Mouse (Mus musculus) forebrain, embryonic 14.5 days (tissue): ENCODE data around the gene Wsb1. TPM values are rescaled to one million over a fixed set of nuclear protein-coding genes. Genes with fewer than 3 reads are reported as not detected.

Experiments used
- ATAC-seq: fragments of 200-750 bp; cut with Nextera tagmentation; 2 replicates; pipeline ENCODE4 v1.8.0; 2017; ENCODE audit warnings: mild to moderate bottlenecking, moderate library complexity
- DNase-seq: peaks from one replicate; pipeline ENCODE4 v3.0.0-alpha.2; 2015; ENCODE audit warnings: low spot score
- H3K27ac ChIP-seq: fragments of 300-500 bp; sonication (generic); 2 replicates; pipeline ENCODE4 v1.5.1; 2014; ENCODE audit warnings: low read depth, mild to moderate bottlenecking, control low read depth, low read length, moderate library complexity
- H3K27me3 ChIP-seq: fragments of 300-500 bp; sonication (generic); replicated peaks from 2 replicates; pipeline ENCODE4 v1.6.1; 2014; ENCODE audit warnings: low read length, control low read depth, mixed read lengths; ENCODE audit not compliant: control insufficient read depth, insufficient read depth
- H3K36me3 ChIP-seq: fragments of 300-500 bp; sonication (generic); 2 replicates; pipeline ENCODE4 v1.6.1; 2014; ENCODE audit warnings: low read length, control low read depth; ENCODE audit not compliant: control insufficient read depth, insufficient read depth
- H3K4me1 ChIP-seq: fragments of 300-500 bp; sonication (generic); 2 replicates; pipeline ENCODE4 v1.6.1; 2014; ENCODE audit warnings: antibody characterized with exemption, low read length, control low read depth; ENCODE audit not compliant: control insufficient read depth, insufficient read depth
- H3K4me2 ChIP-seq: fragments of 300-500 bp; sonication (generic); 2 replicates; pipeline ENCODE4 v1.6.1; 2014; ENCODE audit warnings: mild to moderate bottlenecking, control low read depth, low read length
- H3K4me3 ChIP-seq: fragments of 300-500 bp; sonication (generic); 2 replicates; pipeline ENCODE4 v1.5.1; 2014; ENCODE audit warnings: low read depth, low read length, control low read depth
- H3K9ac ChIP-seq: fragments of 300-500 bp; sonication (generic); 2 replicates; pipeline ENCODE4 v1.6.1; 2014; ENCODE audit warnings: mild to moderate bottlenecking, low read length, control low read depth, moderate library complexity
- H3K9me3 ChIP-seq: fragments of 300-500 bp; sonication (generic); replicated peaks from 2 replicates; pipeline ENCODE4 v1.6.1; 2016; ENCODE audit warnings: low read length, control low read depth, mixed read lengths; ENCODE audit not compliant: control insufficient read depth
- WGBS: fragments of 180-500 bp; shearing (Covaris S2); extraction: QIAGEN DNeasy Blood & Tissue Kit; methylation state at CpG from one replicate; pipeline ENCODE4 v1.1.7; 2014; 5-methylcytosine and 5-hydroxymethylcytosine counted together
- polyA plus RNA-seq: library from polyadenylated mRNA; unstranded; fragments of >200 nt; fragmentation: Nextera tagmentation; extraction: Ambion mirVana; gene quantifications from 2 replicates; pipeline ENCODE4 v1.2.1, GENCODE M21; 2014

Wsb1 gene
- polyA plus RNA-seq, 1 experiment from 2014 or later = 498 TPM

DNA sequence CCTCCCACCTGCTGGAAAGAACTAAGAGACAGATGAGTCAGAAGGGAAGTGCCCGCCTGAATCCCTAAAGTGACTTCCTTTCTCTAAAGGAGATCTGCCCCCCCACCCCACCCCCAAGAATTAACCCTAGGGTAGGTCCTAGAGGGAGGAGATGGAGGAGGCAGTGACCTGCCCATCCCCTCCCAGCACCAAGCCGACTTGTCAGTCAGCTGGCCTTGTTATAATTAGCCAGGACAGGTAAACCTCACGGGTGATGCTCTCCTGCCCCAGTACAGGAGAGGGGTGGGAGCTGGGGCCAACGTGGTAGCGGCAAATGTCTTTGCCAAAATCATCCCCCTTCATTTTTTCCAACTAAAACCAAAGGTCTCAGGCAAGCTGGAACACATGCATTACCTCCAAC lies 37.2 kb upstream of the Wsb1 start:
- no peak for DNase-seq
- ATAC-seq = no peak
- no peaks in the 10 kb centered on the region for H3K27me3 ChIP-seq
- H3K9ac ChIP-seq = no peak overlapping the region
- H3K36me3 ChIP-seq = no peaks in the 10 kb centered on the region
- no peaks in the 10 kb centered on the region for H3K9me3 ChIP-seq
- WGBS = 75% methylated on average over 5 of the region's 5 CpGs
- H3K4me3 ChIP-seq = no peak overlapping the region
- H3K4me2 ChIP-seq = no peak overlapping the region
- H3K27ac ChIP-seq = no peak overlapping the region
- no peaks in the 10 kb centered on the region for H3K4me1 ChIP-seq

- no peaks in the 10 kb centered on the region for H3K9me3 ChIP-seq
- no peak overlapping the region for H3K27ac ChIP-seq
- H3K4me3 ChIP-seq = no peak overlapping the region
- no peaks in the 10 kb centered on the region for H3K36me3 ChIP-seq
- ATAC-seq = no peak
- H3K27me3 ChIP-seq = no peaks in the 10 kb centered on the region
- peak; percentile 31 for DNase-seq
- no peak overlapping the region for H3K4me2 ChIP-seq
- H3K9ac ChIP-seq = no peak overlapping the region
- H3K4me1 ChIP-seq = no peaks in the 10 kb centered on the region
- WGBS = 53% methylated on average over 2 of the region's 2 CpGs
Measured at GRCm38 (mm10) chr11:79290473-79290872, 36.0 kb upstream of the Wsb1 start.

DNA sequence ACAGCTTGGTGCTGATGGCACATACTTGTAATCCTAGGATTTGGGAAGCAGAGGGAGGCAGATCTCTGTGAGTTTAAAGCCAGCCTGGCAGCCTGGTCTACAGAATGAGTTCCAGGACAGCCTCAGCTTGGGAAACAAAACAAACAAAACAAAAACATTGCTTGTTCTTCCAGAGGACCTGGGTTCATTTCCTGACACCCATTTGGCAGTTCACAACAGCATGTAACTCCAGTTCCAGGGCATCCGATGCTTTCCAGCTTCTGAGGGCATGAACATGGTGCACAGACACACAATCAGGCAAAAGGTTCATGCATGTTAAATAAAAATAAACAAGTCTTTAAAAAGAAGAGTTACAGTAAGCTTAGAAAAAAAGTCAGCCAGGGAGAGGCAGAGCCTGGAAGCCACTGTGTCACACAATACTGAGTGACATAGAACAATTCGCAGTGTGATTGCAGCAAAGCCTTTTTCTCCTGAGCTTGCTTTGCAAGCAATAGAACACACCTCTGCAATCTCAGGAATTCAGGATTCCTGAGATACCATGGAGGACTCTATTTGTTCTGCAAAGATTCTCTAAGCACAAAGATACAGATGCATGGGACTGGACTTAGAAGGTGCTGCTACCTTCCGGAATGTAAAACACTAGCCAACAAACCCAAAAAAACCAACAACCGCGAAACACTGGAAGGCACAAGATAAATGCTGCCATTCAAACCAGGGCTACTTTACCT lies 34.6 kb upstream of the Wsb1 start:
- Histone ChIP-seq H3K27ac (no peak overlapping the region), H3K4me3 (no peak overlapping the region), H3K27me3 (no peaks in the 10 kb centered on the region), H3K9me3 (no peaks in the 10 kb centered on the region), H3K4me2 (no peak overlapping the region), H3K36me3 (no peaks in the 10 kb centered on the region), H3K4me1 (no peaks in the 10 kb centered on the region), H3K9ac (no peak overlapping the region)
- DNase-seq (no peak), ATAC-seq (no peak)
- 91% methylated on average over 5 of the region's 5 CpGs for WGBS

- WGBS = 83% methylated on average over 7 of the region's 7 CpGs
- Histone ChIP-seq H3K4me1 (no peaks in the 10 kb centered on the region), H3K4me3 (no peak overlapping the region), H3K36me3 (no peaks in the 10 kb centered on the region), H3K27me3 (no peaks in the 10 kb centered on the region), H3K4me2 (no peak overlapping the region), H3K9ac (no peak overlapping the region), H3K9me3 (no peaks in the 10 kb centered on the region), H3K27ac (no peak overlapping the region)
- DNase-seq = no peak
- no peak for ATAC-seq
Measured at GRCm38 (mm10) chr11:79288278-79288843, 33.9 kb upstream of the Wsb1 start.

GRCm38 (mm10) chr11:79287447-79287846 lies 33.0 kb upstream of the Wsb1 start:
- Histone ChIP-seq H3K36me3 (no peaks in the 10 kb centered on the region), H3K4me2 (no peak overlapping the region), H3K4me1 (no peaks in the 10 kb centered on the region), H3K27me3 (no peaks in the 10 kb centered on the region), H3K4me3 (no peak overlapping the region), H3K27ac (no peak overlapping the region), H3K9me3 (no peaks in the 10 kb centered on the region), H3K9ac (no peak overlapping the region)
- DNase-seq = no peak
- 87% methylated on average over 6 of the region's 6 CpGs for WGBS
- no peak for ATAC-seq

GRCm38 (mm10) chr11:79286305-79286799 lies 31.9 kb upstream of the Wsb1 start:
- 82% methylated on average over 9 of the region's 9 CpGs for WGBS
- ATAC-seq = no peak
- no peak overlapping the region for H3K4me3 ChIP-seq

GRCm38 (mm10) chr11:79283350-79284030 lies 29.0 kb upstream of the Wsb1 start:
- Histone ChIP-seq H3K4me2 (no peak overlapping the region), H3K4me1 (peaks cover 4% of the 10 kb centered on the region; the same call in 1 of the 2 replicates), H3K27me3 (no peaks in the 10 kb centered on the region), H3K36me3 (no peaks in the 10 kb centered on the region), H3K27ac (no peak overlapping the region), H3K9me3 (no peaks in the 10 kb centered on the region), H3K4me3 (no peak overlapping the region), H3K9ac (no peak overlapping the region)
- DNase-seq (no peak), ATAC-seq (no peak)
- WGBS = 90% methylated on average over 4 of the region's 4 CpGs

More at GRCm38 (mm10) chr11:79286305-79286799, 31.9 kb upstream of the Wsb1 start:
- Histone ChIP-seq H3K27me3 (no peaks in the 10 kb centered on the region), H3K27ac (no peak overlapping the region), H3K4me2 (no peak overlapping the region), H3K36me3 (no peaks in the 10 kb centered on the region), H3K4me1 (no peaks in the 10 kb centered on the region), H3K9ac (no peak overlapping the region), H3K9me3 (no peaks in the 10 kb centered on the region)
- DNase-seq = no peak

DNA sequence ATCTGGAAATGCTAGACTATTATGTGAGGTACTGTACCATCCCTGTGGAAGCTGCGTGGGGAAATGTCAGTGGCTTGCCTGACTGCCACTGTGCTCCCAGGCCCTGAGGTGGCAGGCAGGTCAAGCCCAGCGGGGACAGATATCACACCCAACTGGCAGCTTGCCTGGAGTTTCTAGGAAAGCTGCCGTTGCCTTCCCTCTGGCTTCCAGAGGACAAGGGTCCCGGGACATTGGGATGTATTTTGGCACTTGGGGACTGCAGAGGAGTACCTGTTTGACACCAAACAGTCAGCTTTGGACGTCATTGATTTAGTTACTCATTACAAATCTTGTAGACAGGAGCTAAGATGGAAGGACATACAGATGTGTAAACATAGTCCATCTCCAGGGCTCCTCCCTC lies 26.9 kb upstream of the Wsb1 start:
- H3K27me3 ChIP-seq = no peaks in the 10 kb centered on the region
- H3K36me3 ChIP-seq = no peaks in the 10 kb centered on the region
- H3K9me3 ChIP-seq = no peaks in the 10 kb centered on the region
- H3K27ac ChIP-seq = no peak overlapping the region
- H3K4me1 ChIP-seq = peaks cover 4% of the 10 kb centered on the region; the same call in 1 of the 2 replicates
- no peak for DNase-seq
- H3K4me2 ChIP-seq = no peak overlapping the region
- H3K9ac ChIP-seq = no peak overlapping the region
- WGBS = 77% methylated on average over 5 of the region's 5 CpGs
- H3K4me3 ChIP-seq = no peak overlapping the region
- no peak for ATAC-seq
